Mouse (Mus musculus): Measurements from ENCODE around the gene Nr5a2.

DNA sequence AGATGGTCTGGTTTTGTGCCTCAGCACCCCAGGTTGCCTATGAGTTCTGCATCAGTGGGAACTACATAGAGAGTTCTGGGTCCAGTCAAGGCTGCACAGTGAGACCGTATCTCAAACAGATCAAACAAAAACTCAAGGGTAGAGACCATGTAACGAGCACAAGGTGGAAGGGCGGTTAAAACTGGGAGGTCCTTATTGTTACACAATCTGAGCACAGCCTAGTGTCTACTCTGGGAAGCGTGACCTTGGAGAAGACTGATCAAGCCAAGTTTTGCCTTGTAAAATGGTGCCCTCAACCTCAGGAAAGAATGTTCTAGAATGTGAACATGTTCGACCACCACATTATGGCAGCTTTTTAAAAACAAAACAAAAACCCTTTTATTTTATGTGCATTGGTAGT is 12.8 kb upstream of the Nr5a2 start:
- TF ChIP-seq CTCF (IDR thresholded peaks at IDR 0.05; ENCODE audit: extremely low read depth, insufficient read depth, low read length) (no peak), POLR2A (IDR thresholded peaks at IDR 0.05; ENCODE audit: extremely low read depth, insufficient read depth, low read length) (no peak)
